Mouse (Mus musculus): ENCODE measurements around the gene Ccdc137.

DNA sequence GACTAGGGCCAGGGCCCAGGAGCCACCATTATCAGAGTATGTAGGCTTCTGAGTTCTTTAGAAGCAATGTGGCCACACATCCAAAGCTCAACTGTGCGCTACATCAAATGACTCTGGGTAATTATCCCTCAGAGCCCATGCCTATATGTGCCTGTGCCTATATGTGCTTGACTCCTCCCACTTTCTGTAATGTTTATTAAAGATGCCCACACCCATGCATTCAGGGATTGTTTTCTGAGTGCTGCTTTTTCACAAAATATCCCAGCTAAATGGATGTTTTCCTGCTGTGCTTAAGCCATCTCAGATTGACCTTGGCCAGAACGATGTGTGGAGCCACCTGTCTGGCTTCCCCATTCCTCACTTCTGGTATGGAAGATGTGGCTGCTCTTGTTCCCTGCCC, 5.6 kb downstream of the Ccdc137 start:
- TF ChIP-seq CTCF (conservative IDR thresholded peaks at IDR 0.05; ENCODE audit: insufficient read depth, insufficient read length, low read depth, low read length) (no peak), POLR2A (IDR thresholded peaks at IDR 0.05; ENCODE audit: low read depth, low read length) (no peak)
